Mouse (Mus musculus): ENCODE measurements around the gene Gcnt7.

Gcnt7 gene

DNA sequence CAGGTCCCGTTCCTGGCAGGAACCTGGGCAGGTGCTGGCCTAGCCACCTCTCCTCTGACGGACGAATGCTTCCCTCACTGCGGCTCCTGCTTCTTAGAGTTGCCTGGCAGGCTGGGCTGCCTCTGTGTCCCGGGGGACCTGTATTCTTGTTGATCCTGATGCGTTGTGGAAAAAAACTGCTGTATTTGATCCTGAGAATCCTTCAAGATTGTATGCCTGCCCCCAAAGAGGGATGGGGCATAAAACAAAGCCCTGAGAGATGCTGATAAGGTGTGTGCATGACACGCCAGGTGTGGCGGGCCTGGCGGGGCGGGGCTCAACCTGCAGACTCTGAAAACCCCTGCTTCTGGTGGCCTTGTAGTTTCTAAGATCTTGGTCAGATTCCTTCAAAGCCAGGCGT, at the start of gene Gcnt7:
Gene Gcnt7 (minus strand): TSS at position 101 of the 400 bp plus-strand sequence.
- DNase-seq: no peak

DNA sequence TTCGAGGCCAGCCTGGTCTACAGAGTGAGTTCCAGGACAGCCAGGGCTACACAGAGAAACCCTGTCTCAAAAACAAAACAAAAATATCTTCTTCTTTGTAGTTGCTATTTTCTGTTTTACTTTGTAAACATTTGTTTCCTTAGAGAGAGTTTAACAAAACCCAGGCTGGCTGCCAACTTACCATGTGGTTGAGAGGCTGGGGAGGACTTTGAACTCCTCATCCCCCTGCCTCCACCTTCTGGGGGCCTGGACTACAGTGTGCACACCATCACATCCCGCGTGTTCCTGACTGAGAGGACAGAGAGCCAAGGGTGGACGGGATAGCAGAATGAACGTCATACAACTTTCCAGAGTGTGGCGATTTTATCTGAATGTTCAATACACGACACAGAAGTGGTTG, 47.7 kb upstream of the Gcnt7 start:
- no peak for DNase-seq

DNA sequence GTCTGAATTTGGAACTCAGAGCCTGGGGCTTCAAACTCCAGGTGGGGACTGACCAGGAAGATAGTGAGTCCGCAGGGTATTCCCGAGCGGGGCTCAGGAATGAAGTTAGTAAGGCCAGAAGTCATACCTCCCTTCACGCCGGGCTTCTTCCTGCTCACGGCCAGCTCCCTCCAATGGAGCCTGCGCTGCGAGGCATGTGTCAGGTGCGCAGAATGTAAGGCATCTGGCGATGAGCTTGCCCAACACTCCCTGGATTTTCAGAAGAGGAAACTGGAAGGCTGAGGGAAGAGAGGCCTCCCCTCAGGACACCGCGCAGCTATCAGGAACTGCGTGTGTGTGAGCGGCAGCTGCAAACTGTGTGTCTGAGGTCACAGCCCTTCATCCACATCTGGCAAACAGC, 43.8 kb upstream of the Gcnt7 start:
- no peak for DNase-seq

DNA sequence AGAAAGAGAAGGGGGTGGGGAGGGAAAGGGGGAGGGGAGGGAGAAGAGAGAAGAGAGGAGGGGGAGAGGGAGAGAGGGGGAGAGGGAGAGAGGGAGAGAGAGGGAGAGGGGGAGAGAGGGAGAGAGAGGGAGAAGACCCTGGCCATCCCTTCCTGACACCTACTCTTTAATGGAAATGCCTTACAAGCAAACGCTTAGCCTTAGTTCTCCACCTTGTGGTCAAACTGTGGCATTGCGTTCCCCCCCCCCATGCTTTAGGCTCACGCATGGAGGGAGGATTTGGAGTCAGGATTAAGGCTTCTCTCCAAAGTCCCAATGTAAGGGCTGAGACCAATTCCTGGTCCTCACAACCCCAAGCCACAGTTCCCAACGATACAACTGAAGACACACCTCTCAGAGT, 42.9 kb upstream of the Gcnt7 start:
- no peak for DNase-seq

DNA sequence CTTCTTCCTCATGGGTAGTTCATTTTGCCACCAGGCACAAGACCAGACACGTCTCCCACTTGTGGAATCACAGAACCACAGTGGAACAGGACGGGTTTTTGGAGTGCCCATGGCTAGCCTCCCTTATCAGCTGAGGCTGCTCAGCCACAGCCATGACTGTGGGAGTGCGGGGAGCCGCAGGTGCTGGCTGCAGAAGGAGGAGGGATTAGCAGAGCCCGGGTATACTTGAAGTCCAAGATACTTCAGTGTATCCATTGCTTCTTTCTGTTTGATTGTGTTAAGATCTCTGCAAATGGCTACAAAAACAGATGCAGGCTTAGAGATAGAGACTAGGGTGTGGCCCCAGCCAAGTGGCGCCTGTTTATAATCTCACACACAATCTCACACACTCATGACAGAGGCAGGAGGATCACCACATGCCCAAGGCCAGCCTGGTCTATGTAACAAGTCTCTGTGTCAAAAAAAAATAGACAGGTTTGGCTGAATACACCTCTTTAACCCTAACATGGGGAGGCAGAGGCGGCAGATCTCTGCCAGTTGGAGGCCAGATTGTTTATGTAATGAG, 42.4 kb upstream of the Gcnt7 start:
- no peak for DNase-seq

DNA sequence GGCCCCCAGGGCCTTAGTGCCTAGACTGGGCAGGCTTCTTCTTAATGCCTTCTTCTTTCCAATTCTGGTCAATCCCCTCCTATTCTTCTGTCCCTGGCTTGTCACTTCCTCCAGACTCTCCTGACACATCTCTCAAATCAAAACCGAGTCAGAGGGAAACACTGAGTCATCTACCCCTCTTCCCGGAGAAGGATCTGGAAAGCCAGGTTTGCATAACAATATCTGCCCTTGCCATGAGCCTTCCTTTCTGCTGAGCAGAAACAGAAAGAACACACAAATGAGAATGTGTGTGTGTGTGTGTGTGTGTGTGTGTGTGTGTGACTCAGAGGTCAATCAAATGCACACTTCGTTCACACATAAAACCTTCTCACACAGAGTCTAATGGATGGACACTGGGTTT, 40.4 kb upstream of the Gcnt7 start:
- no peak for DNase-seq

DNA sequence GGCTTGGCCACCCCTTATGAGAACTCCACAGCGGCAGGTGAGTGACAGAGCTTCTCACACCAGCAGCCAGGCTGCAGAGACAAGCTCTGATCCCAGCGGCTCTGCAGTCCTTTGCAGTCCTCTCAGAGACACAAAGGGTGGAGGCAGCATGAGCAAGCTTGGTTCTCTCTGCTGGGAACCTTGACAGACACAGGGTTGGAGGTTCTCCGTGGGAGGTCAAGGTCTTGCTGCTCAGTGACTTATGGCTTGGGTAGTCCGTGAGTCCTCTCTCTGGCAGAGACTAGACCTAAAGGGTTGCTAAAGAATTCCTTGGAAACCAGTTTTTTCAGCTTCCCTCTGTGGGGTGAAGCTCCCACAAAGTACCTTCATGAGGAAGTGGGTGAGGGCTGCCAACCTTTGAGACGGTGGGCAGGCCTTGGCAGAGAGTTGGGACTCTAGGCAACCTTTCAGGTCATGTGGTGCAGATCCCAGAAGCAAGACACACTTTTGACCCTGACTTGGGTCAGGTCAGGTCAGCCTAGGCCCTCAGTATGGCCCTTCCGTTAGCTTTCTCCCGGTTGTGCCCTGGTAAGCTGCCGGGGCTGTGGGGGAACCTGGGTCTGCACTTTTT, 38.4 kb upstream of the Gcnt7 start:
- DNase-seq: no peak

DNA sequence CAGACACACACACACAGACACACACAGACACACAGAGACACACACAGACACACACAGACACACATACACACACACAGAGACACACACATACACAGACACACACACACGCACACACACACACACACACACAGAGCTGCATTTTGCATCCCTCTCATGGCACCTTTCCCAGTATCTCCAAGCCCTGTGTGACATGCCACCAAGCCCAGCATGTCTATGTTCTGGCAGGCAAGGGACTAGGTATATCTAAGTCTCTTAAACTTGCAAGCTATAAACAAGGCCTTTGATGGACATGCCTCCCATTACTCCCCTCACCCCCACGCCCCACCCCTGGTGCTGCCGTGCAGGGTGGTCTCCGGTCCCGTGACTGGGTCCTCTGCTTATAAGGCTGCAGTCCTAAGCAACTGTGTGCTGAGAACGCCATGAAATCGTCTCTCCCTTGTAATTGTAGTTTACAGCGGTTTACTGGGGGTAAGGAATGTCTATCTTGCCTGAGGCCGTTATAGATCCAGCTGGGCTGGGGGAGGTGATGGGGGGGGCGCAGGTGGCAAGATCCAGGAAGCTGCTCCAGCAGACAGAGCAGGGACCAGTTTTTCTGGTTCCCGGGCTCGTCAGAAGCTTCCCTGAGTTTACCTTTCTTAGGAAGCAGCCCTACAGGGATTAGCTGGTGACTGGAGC, 26.4 kb upstream of the Gcnt7 start:
- no peak for DNase-seq

DNA sequence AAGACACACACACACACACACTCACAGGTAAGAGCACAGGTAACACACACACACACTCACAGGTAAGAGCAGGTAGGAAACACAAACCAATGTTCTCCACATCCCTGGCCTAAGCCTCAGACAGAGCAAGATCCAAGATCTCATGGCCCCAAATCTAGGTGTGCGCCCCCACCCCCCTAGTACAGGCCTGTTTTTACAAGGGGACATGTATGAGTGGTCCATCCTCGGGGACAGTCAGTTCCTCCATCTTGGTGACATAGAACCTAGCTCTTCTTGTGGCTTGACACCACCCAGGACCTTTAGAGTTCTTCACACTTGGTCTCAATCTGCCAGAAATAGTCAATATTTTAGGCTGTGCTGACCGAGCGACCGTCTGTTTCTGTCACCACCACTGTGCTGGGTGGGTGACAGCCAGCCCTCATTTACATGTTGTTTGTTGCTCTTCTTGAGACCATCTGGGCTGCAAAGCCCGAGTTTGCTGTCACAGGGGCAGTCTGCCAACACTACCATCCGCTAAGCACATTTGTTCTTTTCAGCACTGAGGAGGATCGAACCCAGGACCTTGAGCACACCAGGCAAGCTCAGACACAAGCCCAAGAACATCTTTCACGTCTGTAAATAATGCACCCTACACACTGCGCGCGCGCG, 25.5 kb upstream of the Gcnt7 start:
- peak; percentile 53 for DNase-seq

DNA sequence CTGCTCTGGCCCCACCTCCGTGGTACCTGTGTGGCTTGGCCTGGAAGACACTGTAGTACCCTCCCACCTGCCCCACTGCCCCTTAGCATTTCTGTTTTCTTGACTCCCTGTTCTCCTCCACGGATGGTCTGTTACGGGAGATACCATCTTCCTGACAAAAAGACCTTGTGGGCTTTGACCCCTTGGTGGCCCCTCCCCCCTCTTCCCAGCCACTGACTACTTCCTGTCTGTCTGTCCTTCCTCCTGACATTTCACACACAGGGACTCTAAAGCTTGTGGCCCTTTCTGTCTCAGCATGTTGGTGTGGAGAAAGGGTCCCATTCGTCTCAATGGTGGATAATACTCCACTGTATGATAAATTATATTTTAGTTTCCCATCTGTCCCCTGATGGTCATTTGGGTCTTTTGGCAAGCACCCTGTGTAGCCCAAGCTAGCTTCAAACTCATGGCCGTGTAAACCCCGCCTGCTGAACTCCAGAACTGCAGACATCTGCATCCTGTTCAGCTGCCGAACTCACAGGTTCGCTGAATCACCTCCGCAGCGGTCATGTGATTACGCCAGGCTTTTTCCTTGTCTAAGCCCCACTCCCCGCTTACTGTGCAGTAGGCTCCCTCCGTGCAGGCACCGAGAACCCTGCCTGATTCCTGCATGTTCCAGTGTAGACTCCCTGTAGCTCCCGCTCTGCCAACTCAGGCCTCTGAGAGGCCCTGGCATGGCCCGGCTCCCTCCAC, 23.4 kb upstream of the Gcnt7 start:
- no peak for DNase-seq

DNA sequence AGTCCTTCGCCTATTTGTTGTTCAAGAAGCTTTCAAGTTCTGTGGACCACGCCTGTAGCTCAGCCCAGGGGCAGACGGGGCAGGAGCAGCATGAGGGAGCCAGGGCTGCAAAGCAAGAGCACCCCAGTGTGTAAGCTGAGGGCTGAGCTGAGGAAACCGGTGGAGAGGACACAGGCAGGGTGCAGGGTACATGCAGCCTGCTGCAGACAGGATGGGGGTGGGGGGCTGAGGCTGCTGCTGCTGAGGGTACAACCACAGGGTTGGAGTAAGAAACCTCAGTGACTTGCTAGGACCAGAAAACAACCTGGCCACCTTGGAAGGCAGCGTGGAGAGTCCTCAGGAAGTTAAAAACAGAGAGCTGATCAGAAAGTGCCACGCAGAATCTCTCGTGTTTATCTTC, 21.9 kb upstream of the Gcnt7 start:
- DNase-seq: no peak

DNA sequence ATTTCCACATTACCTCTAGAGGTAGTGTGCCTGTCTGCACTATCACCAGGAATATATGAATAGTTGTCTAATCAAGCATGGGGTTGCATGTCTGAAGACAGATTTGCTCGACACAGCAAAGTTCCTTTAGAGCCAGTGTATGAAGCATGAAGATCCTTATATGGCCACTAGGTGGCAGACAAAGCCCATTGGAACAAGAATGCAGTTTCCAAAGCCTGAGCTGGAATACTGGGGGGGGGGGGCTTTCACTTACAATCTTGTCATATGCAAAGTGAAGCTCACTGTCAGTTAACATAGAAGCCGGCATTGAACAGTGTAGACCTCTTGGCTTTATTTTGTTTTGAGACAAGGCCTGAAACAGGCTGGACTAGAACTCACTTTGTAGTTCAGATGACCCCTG, 19.5 kb upstream of the Gcnt7 start:
- DNase-seq: peak; percentile 43

DNA sequence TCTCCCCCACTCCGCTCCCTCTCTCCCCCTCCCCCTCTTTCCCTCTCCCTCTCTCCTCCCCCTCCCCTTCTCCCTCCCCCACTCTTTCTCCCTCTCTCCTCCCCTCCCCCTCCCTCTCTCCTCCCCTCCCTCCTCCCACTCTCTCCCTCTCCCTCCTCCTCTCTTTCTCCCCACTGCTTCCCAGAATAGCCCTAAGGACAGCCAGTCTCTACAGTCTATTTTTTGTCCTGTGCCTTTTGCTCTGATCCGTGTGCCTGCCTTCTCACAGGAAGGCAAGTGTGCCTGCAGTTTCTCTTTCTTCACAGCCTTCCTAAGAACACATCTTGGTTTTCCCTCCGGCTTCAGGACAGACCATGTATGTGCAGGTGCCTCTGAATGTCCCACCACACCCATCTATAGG, 19.0 kb upstream of the Gcnt7 start:
- DNase-seq: no peak

DNA sequence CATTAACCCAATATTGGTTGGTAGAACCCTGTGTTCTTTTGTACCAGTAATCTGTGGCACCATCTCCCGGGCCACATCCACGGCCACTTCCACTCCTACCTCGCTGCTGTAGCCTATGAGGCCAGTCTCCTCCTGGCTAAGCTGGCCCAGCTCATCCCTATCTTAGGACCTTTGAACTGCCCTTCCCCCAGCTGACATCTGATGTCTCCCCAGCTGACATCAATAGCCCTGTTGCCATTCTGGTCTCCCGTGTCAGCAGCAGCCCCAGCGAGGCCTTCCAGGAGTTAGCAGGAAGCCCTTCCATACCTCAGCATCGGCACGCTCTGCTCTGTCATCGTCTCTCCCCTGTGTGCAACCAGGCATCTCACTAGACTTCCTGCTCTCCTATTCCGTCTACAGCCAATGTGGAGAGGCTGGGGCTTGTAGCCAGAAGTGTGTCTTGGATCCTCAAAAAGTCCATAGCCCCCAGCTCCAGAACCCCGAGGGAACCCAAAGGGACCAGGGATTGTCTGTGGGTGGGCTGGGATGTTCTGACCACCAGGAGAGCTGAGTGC, 18.4 kb upstream of the Gcnt7 start:
- DNase-seq: no peak

DNA sequence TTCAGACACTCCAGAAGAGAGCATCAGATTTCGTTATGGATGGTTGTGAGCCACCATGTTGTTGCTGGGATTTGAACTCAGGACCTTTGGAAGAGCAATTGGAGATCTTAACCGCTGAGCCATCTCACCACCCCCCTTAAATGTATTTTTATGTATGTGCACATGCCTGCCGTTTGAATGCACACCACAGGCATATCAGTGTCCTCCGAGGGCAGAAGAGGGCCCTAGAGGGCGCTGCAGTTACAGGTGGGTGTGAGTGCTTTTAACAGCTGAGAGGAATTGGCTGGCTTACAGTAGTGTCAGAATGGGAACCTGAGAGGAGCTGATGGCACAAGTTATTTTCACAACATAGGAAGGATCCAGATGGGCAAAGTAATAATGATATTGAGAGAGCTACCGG, 16.6 kb upstream of the Gcnt7 start:
- DNase-seq: peak; percentile 46

DNA sequence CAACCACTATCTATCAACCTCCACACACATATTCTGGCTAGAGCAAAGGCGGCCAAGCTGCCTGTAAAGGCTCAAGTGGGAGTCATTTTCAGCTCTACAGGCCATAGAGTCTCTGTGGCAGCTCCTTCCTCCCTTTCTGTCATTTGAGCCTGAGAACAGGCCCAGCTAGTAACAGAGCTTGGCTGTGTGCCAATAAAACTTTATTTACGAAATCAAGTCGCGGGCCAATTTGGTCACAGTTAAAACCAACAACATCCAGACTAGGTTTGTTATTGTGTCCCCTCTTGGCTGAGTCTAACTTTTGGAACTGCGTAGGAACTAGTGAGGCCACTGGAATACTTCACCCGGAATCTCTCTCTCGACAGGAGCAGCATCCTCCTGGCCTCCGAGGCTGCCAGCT, 15.2 kb upstream of the Gcnt7 start:
- DNase-seq: no peak

DNA sequence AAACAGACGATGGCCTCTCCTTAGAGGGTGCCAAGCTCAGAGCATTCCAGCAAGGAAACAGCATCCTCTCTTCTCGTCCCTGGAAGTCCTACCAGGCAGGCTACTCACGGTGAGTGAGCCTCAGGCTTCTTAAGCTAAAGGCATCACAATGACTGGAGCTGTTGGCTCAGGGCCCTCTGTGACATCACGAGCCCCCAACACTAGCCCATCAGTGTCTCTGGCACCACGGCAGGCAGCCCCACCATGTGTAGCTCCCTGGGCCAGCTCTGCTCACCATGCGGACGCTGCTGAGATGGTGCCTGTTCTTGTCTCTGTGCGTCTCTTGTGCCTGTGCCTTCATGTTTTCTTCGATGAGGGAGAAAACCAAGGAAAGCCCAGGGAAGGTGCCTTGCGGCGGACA, 13.9 kb upstream of the Gcnt7 start, which contains the start of gene Fam209:
Gene Fam209 (plus strand): TSS at position 203 of the 400 bp plus-strand sequence.
- DNase-seq: no peak

DNA sequence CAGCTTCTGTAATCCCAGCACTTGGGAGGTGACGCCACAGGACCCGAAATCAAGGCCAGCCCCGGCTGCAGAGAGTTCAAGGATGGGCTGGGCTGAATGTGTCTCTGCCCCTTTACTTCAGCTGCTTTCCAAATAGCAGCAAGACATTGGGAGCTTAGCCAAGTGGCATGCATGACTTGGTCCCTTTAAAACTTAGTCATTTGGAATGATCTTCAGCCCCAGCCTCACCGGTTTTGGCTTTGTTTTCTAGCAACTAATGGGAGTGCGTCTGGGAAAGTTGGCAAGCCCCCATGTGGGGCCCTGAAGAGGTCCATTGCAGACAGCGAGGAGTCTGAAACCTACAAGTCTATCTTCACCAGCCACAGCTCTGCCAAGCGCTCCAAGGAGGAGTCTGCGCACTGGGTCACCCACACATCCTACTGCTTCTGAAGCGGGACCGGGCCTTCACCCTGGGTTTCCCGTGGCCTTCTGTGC, 10.0 kb upstream of the Gcnt7 start:
- no peak for DNase-seq

DNA sequence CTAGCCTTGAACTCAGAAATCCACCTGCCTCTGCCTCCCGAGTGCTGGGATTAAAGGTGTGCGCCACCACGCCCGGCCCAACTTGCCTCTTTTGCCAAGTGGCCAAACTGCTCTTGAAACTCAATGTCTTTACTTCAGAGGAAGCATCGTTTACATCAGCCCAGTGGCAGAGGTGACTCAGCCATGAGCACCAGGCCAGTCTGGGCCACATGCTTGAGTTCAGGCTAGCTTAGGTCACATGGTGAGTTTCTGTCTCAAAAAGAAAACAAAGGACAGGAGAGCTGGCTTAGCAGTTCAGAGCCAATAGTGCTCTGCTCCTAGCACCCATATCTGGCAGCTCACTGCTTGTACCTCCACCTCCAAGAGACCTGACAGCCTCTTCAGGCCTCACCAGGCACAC, 8.8 kb upstream of the Gcnt7 start:
- DNase-seq: no peak

DNA sequence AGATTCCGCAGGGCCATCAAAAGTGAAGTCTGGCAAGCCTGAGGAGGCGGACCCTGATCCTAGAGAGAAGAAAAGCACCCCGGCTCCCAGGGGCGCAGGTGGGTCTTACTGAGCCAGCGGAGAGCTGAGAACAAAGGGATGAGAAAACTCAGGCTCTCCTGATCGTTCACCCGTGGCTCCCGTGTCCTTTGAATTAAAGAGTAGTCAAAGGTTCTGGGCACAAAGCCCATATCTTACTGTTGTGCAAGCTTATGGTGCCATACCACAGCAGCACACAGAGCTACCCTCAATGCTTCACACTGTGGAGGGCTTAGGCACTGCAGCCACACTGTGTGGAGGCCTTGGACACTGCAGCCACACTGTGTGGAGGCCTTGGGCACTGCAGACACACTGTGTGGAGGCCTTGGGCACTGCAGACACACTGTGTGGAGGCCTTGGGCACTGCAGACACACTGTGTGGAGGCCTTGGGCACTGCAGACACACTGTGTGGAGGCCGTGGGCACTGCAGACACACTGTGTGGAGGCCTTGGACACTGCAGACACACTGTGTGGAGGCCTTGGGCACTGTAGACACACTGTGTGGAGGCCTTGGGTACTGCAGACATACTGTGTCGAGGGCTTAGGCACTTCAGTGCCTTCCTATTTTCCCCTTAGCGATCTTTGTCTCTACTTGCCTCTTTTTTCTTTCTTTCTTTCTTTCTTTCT, 8.2 kb upstream of the Gcnt7 start:
- DNase-seq: no peak

DNA sequence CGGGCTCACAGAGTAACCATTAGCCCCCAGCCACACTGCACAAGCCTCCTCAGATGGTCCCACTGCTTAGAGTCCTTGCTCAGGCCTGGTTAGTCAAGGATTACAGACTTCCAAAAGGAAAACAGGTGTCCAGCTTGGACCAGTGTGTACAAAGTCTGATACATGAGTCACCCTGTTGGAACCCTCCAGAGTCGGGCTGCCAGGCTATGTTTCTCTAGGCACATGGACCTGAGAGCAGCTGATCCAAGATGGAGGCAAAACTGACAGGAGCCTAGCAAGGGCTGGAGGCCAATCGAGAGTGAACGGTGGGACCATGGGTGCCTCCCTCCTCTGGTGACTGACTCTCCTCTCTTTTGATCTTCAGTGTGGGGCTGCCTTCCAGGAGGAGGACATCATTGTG, 4.4 kb upstream of the Gcnt7 start:
- no peak for DNase-seq

DNA sequence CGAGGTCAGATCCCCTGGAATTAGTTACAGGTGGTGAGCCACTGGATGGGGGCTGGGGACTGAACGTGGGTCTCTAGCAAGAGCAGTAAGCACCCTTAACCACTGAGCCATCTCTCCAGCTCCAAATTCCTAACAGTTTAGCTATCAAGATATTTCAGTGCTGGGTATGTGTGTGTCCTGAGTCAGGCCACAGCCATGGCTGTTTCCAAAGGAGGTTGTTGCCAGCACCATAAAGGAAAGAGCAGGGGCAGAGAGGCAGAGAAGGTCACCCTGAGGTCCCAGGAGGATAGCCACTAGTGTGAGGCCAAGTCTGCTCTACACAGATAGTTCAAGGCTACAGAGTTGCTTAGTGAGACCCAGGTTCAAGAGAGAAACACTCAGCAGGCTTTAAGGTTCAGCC, 2.3 kb upstream of the Gcnt7 start:
- DNase-seq: no peak

Measured in right cerebral cortex, postnatal 14 days (tissue).